Mouse (Mus musculus) megakaryocyte, embryonic 14.5 days (primary cell): ENCODE data around the gene Rnaseh2c.

Experiments
- FLI1 ChIP-seq: IDR thresholded peaks from 2 replicates; pipeline ENCODE4 v1.6.1; 2012; ENCODE audit warnings: low read length, inconsistent platforms, mixed read lengths
- GATA1 ChIP-seq: IDR thresholded peaks from 3 replicates; pipeline ENCODE4 v1.6.1; 2012; ENCODE audit warnings: mixed read lengths, low read length, inconsistent platforms, borderline replicate concordance

DNA sequence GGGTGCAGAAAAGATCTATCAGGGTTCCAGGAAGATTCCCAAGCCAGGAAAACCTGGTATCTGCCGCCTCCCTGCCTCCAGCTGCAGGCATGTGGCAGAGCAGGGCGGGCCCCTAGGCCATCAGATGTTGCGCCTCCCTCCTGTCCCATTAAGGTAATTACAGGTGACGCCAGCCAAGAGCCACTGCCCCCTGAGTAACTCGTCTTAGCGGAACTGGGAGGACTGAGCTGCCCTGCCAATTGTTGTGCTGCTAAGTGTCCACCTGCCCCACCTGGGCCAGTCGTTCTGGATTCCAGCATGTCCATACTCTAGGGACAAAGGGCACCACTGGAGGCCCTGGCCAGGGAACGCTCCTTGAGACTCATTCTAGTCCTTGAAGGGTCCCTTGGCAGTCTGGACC lies 47.9 kb upstream of the Rnaseh2c start:
- no peak for TF ChIP-seq GATA1
- no peak for TF ChIP-seq FLI1
